Mouse (Mus musculus) telencephalon, adult 2 months (tissue): ENCODE data around the gene Optc.

Experiments
- DNase-seq: peaks from one replicate; pipeline ENCODE4 v3.0.0-alpha.2; 2011; ENCODE audit warnings: low read depth, low spot score

Optc gene

GRCm38 (mm10) chr1:133907949-133908658 lies at the start of gene Optc:
Gene Optc, minus strand, starts transcription at chr1:133907999.
- DNase-seq: peak; percentile 75

GRCm38 (mm10) chr1:133954009-133954408 lies 46.2 kb upstream of the Optc start:
- DNase-seq: no peak

GRCm38 (mm10) chr1:133953261-133953742 lies 45.5 kb upstream of the Optc start:
- DNase-seq: no peak

GRCm38 (mm10) chr1:133951598-133951997 lies 43.8 kb upstream of the Optc start:
- no peak for DNase-seq

- no peak for DNase-seq
These were observed 42.4 kb upstream of the Optc start for GRCm38 (mm10) chr1:133950061-133950782.

GRCm38 (mm10) chr1:133945106-133945505 lies 37.3 kb upstream of the Optc start:
- no peak for DNase-seq

GRCm38 (mm10) chr1:133941904-133942303 lies 34.1 kb upstream of the Optc start:
- no peak for DNase-seq

GRCm38 (mm10) chr1:133941158-133941860 lies 33.5 kb upstream of the Optc start:
- no peak for DNase-seq

GRCm38 (mm10) chr1:133940481-133941092 lies 32.8 kb upstream of the Optc start:
- DNase-seq: no peak

- no peak for DNase-seq
These were observed 31.9 kb upstream of the Optc start for GRCm38 (mm10) chr1:133939708-133940107.

GRCm38 (mm10) chr1:133936169-133936568 lies 28.4 kb upstream of the Optc start:
- DNase-seq: no peak

GRCm38 (mm10) chr1:133934354-133934963 lies 26.7 kb upstream of the Optc start:
- no peak for DNase-seq

- no peak for DNase-seq
These were observed 25.7 kb upstream of the Optc start for GRCm38 (mm10) chr1:133933301-133934195.

- DNase-seq: no peak
These were observed 22.2 kb upstream of the Optc start for GRCm38 (mm10) chr1:133929980-133930379.

GRCm38 (mm10) chr1:133925223-133925622 lies 17.4 kb upstream of the Optc start:
- no peak for DNase-seq

- DNase-seq: peak; percentile 49
These were observed 16.5 kb upstream of the Optc start for GRCm38 (mm10) chr1:133924141-133924875.

- DNase-seq: no peak
These were observed 15.3 kb upstream of the Optc start for GRCm38 (mm10) chr1:133923071-133923470.

GRCm38 (mm10) chr1:133921304-133921751 lies 13.5 kb upstream of the Optc start, which contains the start of gene Prelp:
Gene Prelp, minus strand, starts transcription at chr1:133921414.
- no peak for DNase-seq

- no peak for DNase-seq
These were observed 13.1 kb upstream of the Optc start for GRCm38 (mm10) chr1:133920876-133921275.

- no peak for DNase-seq
These were observed 12.6 kb upstream of the Optc start for GRCm38 (mm10) chr1:133920401-133920800.
